Mouse (Mus musculus): ENCODE measurements around the gene Os9.
"Not testable (repeated sequence)": the region's sequence is repeated elsewhere in the genome, so short reads cannot be mapped to it uniquely, and the experiment has no call there.

The Os9 gene

DNA sequence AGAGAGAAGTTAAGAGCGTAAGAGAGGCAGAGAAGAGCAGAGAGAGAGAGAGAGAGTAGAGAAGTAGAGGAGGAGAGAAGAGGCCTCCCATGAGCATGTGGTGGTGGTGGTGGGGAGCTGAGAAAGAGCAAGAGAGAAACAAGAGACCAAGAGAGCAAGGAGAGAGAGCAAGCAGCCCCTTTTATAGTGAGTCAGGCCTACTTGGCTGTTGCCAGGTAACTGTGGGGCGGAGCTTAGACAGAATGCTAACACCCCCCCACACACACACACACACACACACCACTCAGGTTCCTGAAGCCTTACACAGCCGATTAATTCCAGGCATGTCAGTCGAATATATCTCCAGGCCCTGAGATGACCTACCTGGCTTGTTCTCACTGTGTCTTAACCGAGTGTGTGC is 24.4 kb upstream of the Os9 start:
- no peak for DNase-seq (ENCODE audit: low spot score)

DNA sequence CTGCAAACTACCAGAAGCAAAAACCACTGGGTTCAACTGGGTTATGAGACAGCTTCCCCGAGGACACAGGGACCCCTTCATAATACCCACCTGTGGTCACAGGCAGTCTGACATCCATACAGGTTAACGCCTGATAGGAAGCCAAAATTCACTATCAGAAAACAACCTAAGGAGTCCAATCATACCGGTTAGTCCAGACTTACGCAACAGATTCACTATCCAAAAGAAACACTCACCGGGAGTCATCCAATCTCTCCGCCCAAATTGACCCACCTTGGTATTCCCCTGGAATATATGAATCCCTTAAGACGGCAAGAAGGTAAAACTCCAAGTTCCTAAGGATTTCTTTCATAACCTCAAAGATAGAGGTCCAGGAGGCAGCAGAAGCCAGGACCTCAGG is 23.6 kb upstream of the Os9 start:
- DNase-seq (ENCODE audit: low spot score): no peak

DNA sequence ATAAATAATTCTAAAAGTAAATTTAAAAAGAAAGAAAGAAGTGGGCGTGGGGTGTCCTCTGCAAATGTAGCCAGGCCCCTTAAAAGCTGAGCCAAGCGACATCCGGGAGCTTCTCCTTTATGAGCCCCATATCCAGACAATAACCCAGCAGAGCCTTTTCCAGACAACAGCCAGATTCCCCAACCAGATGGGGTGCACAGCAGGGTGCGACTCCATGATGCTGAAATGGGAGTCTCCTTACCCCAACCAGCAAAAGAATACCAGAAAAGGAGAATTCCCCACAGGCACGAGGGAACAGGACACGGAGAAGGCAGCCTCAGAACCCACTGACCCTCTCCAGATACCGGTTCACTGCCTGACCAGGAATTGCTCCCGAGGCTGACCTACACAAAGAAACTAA is 22.3 kb upstream of the Os9 start:
- DNase-seq (ENCODE audit: low spot score): no peak

DNA sequence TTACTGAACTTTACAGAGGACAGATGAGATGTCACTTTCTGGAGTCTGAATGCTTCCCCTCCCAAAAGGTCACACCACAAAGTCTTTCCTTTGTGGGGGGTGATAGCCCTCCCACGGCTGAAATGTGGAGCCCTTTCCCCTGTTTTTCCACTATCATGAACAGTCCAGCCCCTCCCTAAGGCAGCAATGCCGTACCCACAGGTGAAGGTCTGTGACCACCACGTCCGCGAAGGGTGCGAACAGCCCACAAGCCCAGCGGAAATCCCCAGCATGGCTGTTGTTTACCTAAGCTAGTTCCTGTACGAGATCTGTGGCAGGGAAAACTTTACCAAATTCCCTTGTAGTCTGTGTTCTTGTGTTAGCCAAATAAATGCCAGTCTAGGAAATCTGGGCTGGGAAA is 20.6 kb upstream of the Os9 start:
- no peak for DNase-seq (ENCODE audit: low spot score)

DNA sequence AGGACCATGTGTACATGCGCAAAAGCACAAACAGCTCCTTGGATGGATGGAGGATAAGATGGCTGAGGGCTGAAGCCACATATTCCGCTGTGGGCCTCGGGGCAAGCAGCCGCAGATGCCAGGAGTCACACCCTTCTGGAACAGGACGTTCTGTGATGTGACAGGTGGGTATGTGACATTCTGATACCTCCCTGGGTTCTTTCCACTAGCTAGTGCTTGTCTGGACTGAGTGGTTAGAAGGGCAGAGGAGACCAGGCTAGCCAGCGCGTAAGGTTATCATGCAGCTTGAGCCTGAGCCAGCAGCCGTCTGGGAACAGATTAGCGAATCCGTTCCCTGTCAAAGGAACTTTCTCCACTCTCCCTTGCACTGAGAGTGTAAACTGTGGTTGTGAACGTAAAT is 20.0 kb upstream of the Os9 start:
- DNase-seq (ENCODE audit: low spot score): no peak

DNA sequence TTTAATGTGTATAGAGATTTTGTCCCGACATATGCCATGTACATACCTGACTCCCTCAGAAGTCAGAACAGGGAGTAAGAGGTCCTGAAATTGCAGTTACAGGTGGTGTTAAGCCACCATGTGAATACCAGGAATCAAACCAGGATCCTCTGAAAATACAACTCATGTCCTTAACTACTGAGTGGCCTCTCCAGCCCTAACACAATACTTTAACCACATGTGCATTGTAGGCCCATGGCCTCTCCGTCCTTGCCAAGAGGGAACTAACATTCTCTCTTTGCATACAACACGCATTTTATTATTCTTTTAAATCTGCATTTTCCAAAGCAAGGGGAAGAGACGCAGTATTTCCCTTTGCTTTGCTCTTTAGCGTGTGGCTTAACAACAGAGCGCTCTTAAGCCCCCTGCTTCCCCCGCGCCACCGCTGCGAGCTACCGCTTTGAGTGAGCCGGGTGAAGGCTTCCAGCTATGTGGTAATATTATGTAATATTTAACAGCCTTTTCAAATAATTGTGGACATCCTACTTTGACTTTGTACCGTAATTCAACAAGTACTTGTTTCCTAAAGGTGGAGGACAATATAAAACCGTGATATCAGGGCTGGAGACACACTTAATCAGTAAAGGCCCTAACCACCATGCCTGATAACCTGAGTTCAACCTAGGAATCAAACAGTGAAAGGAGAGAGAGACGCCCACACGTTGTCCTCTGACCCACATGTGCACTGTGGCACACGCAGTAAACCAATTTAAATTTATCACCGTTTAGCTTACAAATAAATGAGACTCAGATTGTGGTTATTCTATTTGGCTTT is 17.6 kb upstream of the Os9 start:
- no peak for DNase-seq (ENCODE audit: low spot score)

DNA sequence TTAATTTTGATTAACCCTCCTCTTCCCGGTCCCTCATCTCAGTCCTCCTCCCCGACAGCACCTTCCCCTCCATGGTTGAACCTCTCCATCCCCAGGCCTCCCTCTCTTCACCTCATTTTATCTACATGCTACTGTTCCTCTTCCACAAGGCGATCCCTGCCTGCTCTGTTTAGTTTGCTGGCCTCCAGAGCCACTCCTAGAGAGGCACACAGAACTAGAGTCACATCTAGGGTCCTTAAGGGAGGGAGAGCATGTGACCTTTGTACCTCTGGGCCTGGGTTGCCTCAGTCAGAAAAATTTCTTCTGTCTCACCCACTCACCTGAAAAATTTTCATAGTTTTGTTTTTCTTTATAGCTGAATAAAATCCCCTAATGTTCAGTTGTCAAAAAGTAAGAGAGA is 17.0 kb upstream of the Os9 start:
- no peak for DNase-seq (ENCODE audit: low spot score)

DNA sequence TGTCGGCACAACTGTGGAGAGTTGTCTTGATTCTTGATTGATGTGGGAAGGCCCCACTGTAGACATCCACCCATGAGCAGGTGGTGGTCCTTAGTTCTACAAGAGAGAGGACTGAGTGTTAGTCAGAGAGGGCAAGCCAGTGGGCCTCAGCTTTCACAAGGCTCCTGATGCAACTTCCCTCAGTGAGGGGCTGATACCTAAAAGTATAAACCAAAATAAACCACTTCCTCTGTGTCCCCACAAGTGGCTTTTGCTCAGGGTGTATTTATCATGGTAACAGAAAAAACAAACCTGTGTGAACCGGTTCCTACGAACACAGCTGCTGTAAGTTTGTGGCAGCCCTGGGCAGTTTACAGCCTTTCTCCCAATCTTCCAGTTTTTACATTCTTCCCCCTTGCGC is 15.6 kb upstream of the Os9 start:
- DNase-seq (ENCODE audit: low spot score): no peak

DNA sequence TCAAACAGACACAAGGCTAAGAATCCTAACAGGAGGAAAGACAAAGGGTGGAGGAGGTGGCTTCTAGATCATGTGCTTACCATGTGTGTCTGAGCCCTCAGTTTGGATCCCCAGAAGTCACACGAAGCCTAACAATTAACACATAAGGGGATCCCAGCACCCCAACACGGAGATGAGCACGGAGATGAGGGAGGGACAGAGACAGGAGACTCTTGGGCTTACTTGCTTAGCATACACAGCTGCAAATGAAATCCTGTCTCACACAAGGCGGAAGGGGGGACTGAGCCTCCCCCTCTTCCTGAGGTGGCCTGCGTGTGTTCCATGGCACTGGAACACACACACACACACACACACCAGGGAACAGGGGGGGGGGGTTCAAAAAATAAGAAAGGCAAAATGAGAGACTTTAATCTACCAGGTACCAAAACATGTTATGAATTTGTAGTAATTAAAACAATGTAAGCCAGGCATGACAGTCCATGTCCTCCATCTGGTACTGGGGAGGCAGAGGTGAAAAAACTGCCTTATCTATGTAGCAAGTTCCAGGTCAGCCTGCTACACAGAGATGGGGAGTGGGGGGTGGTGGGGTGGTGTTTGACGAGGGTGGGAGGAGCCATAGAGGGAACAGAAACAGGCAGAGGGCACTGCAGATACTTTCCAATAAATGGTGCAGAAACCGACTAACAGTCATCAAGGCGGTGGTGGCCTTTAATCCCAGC is 14.3 kb upstream of the Os9 start:
- no peak for DNase-seq (ENCODE audit: low spot score)

DNA sequence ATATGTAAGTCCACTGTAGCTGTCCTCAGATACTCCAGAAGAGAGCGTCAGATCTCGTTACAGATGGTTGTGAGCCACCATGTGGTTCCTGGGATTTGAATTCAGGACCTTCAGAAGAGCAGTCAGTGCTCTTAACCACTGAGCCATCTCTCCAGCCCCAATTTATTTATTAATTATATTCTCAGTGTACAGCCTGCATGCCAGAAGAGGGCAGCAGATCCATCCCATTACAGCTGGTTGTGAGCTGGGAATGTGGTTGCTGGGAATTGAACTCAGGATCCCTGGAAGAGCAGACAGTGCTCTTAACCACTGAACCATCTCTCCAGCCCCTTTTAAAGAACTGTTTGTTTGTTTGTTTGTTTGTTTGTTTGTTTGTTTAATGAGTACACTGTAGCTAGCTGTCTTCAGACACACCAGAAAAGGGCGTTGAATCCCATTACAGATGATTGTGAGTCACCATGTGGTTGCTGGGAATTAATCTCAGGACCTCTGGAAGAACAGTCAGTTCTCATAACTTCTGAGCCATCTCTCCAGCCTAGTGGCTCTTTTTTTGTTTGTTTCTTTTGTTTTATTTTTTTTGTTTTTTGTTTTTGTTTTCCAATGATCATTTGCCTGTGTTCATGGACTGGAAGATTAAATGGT is 13.6 kb upstream of the Os9 start:
- DNase-seq (ENCODE audit: low spot score): not testable (repeated sequence)

DNA sequence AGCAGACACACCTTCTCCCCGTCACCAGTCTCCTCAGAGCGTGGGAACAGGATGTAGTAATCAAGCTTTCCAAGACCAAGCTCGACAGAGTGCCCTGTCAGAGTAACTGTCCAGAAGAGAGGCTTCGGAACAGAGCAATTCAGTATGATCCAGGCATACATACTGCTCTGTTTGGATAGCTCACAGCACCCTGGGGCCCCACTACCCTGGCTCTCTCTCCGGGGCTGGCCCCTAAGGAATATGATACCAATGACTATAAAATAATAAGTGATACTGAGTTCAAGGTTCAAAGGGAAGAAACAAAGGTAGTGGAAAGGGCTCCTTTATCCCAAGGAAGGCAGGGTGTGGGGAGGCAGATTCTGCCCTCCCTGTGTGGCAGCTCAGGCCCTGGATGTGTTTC is 11.5 kb upstream of the Os9 start:
- no peak for DNase-seq (ENCODE audit: low spot score)

DNA sequence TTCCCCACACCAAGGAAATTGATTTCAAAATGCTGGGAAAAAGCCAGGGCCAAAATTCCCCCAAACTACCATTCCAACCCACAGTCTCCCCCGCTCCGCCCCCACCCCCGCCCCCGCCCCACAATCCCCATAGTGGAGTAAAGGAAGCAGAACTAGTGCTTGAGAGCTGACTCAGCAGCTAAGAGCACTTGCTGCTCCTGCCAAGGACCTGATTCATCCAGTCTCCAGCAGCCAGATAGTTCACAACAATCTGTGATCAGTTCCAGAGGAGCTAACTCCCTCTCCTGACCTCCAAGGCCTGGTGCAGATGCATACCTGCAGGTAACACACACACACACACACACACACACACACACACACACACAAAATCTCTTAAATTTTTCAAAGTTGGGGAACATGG is 8.5 kb upstream of the Os9 start:
- no peak for DNase-seq (ENCODE audit: low spot score)

DNA sequence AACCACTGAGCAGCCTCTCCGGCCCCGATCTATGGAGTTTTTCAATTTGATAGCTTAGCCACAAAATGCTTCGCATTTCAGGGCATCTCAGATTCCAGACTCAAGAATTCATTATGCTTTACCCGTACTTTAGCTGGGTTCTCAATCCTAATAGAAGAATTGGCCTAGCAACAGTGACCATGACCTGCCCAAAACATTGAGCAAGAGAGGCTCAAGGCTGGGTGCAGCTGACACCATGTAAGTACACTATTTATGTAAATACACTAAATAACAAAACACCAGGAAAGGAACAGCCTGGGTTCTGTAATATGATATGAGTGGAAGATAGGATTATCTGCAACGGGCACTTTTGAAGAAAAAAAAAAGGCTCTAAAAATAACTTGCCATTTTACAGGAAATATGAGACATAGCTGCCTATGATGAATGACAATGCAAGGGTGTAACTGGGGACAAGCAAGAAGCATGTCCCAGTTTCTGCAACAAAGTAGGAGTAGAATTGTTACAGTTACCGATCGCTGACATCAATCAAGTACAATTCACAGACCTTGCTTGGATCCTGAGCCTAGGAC is 6.9 kb upstream of the Os9 start:
- no peak for DNase-seq (ENCODE audit: low spot score)

DNA sequence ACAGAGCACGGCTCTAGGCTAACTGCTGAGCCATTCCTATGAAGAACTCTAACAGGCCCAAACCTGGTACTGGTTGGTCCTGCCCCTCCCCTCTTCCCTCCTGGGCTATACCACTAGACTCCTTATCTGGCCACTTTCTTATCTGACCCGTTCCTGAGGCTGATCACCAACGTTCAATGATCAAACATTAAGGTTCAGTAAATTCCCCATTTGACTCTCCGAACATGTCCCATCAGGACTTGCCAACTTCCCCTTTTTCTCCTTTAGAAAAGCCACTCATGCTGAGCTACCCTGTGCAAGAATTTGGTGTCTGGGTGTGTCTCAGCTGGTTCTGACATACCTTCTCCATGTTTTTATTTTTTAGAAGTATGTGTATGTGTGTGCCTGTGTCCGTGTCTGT is 5.6 kb upstream of the Os9 start:
- DNase-seq (ENCODE audit: low spot score): no peak

DNA sequence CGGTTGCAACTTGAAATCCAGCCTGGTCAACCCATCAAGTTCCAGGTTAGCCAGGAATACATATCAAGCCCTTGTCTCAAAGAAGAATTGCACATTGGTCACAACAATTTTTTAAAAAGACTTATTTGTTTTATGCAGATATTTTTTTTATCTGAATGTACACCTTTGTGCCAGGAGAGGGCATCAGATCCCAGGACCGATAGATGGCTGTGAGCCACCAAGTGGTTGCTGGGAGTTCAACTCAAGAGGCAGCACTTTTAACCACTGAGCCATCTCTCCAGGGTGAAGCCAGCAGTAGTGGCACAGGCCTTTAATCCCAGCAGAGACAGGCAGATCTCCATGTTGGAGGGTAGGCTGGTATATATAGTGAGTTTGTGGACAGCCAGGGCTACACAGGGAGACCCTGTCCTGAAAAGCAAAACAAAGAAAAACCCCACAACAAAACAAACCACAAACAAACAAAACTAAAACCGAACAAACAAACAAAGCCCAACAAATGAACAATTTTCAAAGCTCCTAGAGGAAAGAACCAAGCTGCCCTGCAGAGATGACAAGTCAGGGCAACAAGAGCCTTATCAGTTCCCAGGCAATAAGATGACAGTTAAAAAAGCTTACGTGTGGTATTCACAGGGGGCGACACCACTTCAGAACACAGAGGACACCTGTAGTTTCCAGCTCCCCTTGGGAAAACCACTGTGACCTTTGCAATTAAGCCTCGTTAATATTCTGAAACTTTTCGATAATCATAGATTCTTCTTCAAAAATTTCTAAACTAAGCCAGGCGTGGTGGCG is 4.5 kb upstream of the Os9 start:
- DNase-seq (ENCODE audit: low spot score): peak; percentile 15

DNA sequence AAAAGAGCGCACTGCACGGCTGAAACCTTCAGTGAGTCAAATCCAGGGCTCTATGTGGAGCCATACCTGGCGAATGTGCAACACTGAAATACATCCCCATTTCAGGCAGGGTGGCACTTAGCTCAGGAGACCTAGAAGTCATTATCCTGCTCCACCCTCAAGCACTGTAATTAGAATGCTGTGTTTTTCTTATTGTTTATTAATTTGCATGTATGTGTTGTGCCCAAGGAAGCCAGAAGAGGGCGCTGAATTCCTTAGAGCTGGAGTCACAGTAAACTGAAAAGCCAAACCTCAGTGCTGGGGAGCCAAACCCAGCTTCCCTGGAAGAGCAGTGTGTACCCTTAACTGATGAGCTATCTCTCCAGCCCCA is 2.5 kb upstream of the Os9 start:
- DNase-seq (ENCODE audit: low spot score): peak; percentile 51

DNA sequence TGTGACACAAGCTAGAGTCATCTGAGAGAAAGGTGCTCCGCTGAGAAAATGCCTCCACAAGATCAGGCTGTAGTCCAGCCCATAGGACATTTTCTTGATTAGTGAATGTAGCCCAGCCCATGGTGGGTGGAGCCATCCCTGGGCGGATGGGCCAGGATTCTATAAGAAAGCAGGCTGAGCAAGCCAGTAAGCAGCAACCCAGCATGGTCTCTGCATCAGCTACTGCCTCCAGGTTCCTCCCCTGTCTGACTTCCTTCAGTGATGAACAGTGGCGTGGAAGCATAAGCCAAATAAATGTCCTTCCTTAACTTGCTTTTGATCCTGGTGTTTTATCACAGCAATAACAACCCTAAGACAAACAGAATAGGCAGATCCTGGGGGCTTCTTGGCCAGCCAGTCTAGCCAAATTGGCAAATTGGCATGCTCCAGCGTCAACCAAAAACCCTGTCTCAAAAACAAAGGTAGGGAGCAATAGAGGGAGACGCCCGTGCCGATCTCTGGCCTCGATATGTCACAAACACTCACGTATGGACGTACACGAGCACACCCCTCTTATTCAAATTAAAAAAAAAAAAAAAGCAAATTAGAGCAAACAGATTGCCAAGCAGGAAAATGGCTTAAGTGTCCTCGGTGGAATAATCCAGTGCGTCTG is 2.0 kb upstream of the Os9 start:
- DNase-seq (ENCODE audit: low spot score): no peak

DNA sequence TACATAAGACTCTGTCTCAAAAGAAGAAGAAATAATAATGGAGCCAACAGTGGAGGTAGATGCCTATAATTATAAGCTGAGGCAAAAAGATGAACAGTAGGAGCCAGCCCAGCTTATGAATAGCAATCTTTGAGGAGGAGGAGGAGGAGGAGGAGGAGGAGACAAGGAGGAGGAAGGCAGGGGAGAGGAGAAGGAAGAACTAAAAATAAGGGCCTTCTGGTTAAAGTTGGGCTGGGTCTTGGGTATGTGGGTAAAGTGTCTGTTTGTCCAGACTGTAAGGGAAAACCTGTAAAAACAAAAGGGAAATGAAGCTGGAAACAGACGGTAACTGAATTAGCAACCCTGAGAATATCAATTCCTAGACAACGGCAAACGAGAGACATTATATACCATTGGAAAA is 1.1 kb upstream of the Os9 start:
- no peak for DNase-seq (ENCODE audit: low spot score)

DNA sequence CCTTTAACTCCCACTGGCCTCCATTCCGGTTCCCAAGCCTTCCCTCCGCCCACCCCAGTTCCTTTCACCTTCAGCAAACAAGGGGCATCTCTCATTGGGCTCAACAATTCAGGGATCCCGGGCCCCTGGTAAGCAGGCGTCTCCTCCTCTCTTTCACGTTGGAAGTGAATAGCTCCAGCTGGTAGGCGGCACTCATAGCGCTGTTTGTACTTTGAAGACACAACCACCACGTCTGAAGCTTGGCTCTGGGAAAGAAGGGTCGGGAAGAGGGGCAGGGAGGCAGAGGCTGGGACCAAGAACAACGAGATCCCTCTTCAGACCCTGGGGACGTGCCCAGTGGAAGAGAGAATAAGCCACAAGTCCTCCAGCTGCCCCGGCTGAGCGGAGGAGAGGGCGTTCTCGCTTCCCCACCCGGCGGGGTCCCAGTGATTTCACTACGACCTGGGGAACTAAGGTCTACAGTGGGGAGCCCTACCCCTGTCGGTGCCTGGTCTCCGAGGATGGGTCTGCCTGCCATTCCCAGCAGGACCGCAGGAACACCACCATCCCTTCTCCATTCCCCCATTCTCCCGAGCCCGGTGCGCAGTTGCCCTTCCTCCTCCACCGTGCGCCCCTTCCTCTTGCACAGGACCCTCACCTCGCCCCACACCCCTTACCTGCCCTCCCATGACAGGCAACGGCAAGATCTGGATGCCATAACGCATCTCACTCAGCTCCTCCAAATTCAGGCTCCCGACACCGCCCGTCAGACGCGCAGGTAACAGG is 448 bp downstream of the Os9 start:
- no peak for DNase-seq (ENCODE audit: low spot score)

DNA sequence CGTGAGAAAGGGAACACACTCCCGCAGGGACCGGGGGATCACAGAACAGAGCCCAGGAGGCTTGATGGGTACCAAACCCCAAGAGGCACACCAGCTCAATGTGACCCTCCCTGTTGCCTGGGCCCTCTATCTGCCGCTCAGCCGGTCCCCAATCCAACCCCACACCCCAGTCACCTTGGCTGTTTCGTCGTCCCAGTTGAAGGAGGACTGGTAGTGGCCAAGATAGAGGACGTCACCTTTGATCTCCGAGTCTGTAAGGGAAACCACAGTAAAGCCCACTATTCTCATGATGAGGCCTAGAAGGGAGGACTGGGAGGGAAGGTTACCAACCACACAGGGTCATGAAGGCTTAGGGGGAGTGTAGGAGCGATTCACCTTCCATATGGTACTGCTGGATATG is 1.7 kb downstream of the Os9 start:
- DNase-seq (ENCODE audit: low spot score): no peak

DNA sequence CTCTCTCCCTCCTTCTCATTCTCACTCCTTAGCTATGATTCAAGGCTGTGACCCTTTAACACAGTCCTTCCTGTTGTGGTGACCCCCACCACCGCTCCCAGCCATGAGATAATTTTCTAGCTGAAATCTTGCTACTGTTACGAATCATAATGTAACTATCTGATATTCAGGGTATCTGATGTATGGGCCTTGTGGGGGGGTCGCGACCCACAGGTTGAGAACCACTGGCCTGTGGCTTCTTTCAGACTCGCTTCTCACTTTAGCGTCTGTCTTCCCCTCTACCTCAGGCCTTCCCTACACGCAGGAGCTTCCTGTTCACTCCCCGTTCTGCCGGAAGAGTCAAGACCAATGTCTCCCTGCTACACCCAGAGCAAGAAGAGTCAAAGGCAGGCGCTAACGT is 2.5 kb downstream of the Os9 start:
- DNase-seq (ENCODE audit: low spot score): no peak
